Mouse (Mus musculus) kidney, adult 2 months (tissue): ENCODE data around the gene Pdcd4. TPM values are rescaled to one million over a fixed set of nuclear protein-coding genes. Genes with fewer than 3 reads are reported as not detected.
A peak's percentile ranks its signal among the peaks of the same experiment; 100 is the strongest.

ENCODE experiments used
- DNase-seq: peaks from one replicate; pipeline ENCODE4 v3.0.0; 2021
- H3K27ac ChIP-seq: fragments of 200-500 bp; 2 replicates; pipeline ENCODE4 v1.5.1; 2012; ENCODE audit warnings: low read depth, low read length, control low read depth, inconsistent platforms; ENCODE audit not compliant: insufficient read depth
- H3K27me3 ChIP-seq: fragments of 200-500 bp; replicated peaks from 2 replicates; pipeline ENCODE4 v1.6.1; 2012; ENCODE audit warnings: mild to moderate bottlenecking, moderate library complexity, low read length, inconsistent platforms; ENCODE audit not compliant: control insufficient read depth, insufficient read depth
- H3K36me3 ChIP-seq: fragments of 200-500 bp; 2 replicates; pipeline ENCODE4 v1.6.1; 2012; ENCODE audit warnings: mild to moderate bottlenecking, moderate library complexity, low read length, inconsistent platforms; ENCODE audit not compliant: control insufficient read depth, insufficient read depth
- H3K4me1 ChIP-seq: fragments of 200-500 bp; 2 replicates; pipeline ENCODE4 v1.6.1; 2011; ENCODE audit warnings: low read length; ENCODE audit not compliant: control insufficient read depth, insufficient read depth
- H3K4me3 ChIP-seq: fragments of 200-500 bp; 2 replicates; pipeline ENCODE4 v1.5.1; 2011; ENCODE audit warnings: mild to moderate bottlenecking, low read depth, low read length, control low read depth; ENCODE audit not compliant: insufficient read depth
- CTCF ChIP-seq: fragments of 200-500 bp; conservative IDR thresholded peaks from 2 replicates; pipeline ENCODE4 v1.5.1; 2011; ENCODE audit warnings: low read depth, mild to moderate bottlenecking, control low read depth, low read length, moderate library complexity, mixed read lengths; ENCODE audit not compliant: insufficient read depth, insufficient read length
- POLR2A ChIP-seq: fragments of 200-500 bp; IDR thresholded peaks from one replicate; pipeline ENCODE4 v1.6.1; 2011; ENCODE audit warnings: low read depth, low read length, control low read depth
- WGBS: fragments of 180-500 bp; shearing (Covaris S2); methylation state at CpG from one replicate; pipeline ENCODE4 v1.1.7; 2018; 5-methylcytosine and 5-hydroxymethylcytosine counted together
- polyA plus RNA-seq: library from polyadenylated mRNA; depleted of rRNA; stranded (reverse); fragments of >200 nt; gene quantifications from 2 replicates; pipeline ENCODE4 v1.2.3, GENCODE M21; 2012

Gene Pdcd4
- polyA plus RNA-seq, 1 experiment, result 10.3 TPM

GRCm38 (mm10) chr19:53852699-53853451 is 39.2 kb upstream of the Pdcd4 start:
- Histone ChIP-seq H3K4me3 (no peak overlapping the region), H3K27me3 (no peaks in the 10 kb centered on the region), H3K36me3 (no peaks in the 10 kb centered on the region), H3K27ac (peak overlapping the region; percentile 94), H3K4me1 (peaks cover 27% of the 10 kb centered on the region)
- TF ChIP-seq CTCF (no peak), POLR2A (no peak)
- 20% methylated on average over 15 of the region's 15 CpGs for WGBS
- DNase-seq, result peak; percentile 89

- peaks cover 24% of the 10 kb centered on the region for H3K4me1 ChIP-seq
Observed at GRCm38 (mm10) chr19:53854978-53855377, 37.1 kb upstream of the Pdcd4 start.

GRCm38 (mm10) chr19:53855781-53856180 is 36.2 kb upstream of the Pdcd4 start:
- peaks cover 20% of the 10 kb centered on the region; the same call in 1 of the 2 replicates for H3K4me1 ChIP-seq
- TF ChIP-seq POLR2A, result no peak
- no peak for TF ChIP-seq CTCF
- H3K27ac ChIP-seq, result no peak overlapping the region
- H3K36me3 ChIP-seq, result no peaks in the 10 kb centered on the region
- 81% methylated on average over 5 of the region's 5 CpGs for WGBS
- H3K4me3 ChIP-seq, result no peak overlapping the region
- H3K27me3 ChIP-seq, result no peaks in the 10 kb centered on the region
- DNase-seq, result no peak

More at GRCm38 (mm10) chr19:53854978-53855377, 37.1 kb upstream of the Pdcd4 start:
- H3K4me3 ChIP-seq, result no peak overlapping the region
- H3K36me3 ChIP-seq, result no peaks in the 10 kb centered on the region
- WGBS, result 68% methylated on average over 4 of the region's 4 CpGs
- H3K27me3 ChIP-seq, result no peaks in the 10 kb centered on the region
- no peak overlapping the region for H3K27ac ChIP-seq
- TF ChIP-seq CTCF, result no peak
- DNase-seq, result peak; percentile 34

GRCm38 (mm10) chr19:53856794-53857193 is 35.2 kb upstream of the Pdcd4 start:
- no peak for TF ChIP-seq POLR2A
- no peak for TF ChIP-seq CTCF
- H3K4me1 ChIP-seq, result peaks cover 13% of the 10 kb centered on the region; the same call in 1 of the 2 replicates

GRCm38 (mm10) chr19:53857962-53858361 is 34.1 kb upstream of the Pdcd4 start:
- DNase-seq, result no peak
- H3K27me3 ChIP-seq, result no peaks in the 10 kb centered on the region
- no peaks in the 10 kb centered on the region for H3K36me3 ChIP-seq
- H3K4me1 ChIP-seq, result peaks cover 8% of the 10 kb centered on the region; the same call in 1 of the 2 replicates
- TF ChIP-seq CTCF (no peak), POLR2A (no peak)
- H3K27ac ChIP-seq, result no peak overlapping the region
- WGBS, result 80% methylated on average over 6 of the region's 6 CpGs
- no peak overlapping the region for H3K4me3 ChIP-seq

More at GRCm38 (mm10) chr19:53856794-53857193, 35.2 kb upstream of the Pdcd4 start:
- 70% methylated on average over 9 of the region's 9 CpGs for WGBS
- H3K36me3 ChIP-seq, result no peaks in the 10 kb centered on the region
- H3K27ac ChIP-seq, result no peak overlapping the region
- H3K4me3 ChIP-seq, result no peak overlapping the region
- no peaks in the 10 kb centered on the region for H3K27me3 ChIP-seq
- DNase-seq, result no peak

- H3K4me1 ChIP-seq, result no peaks in the 10 kb centered on the region
- no peaks in the 10 kb centered on the region for H3K36me3 ChIP-seq
- H3K27ac ChIP-seq, result no peak overlapping the region
- H3K4me3 ChIP-seq, result no peak overlapping the region
- no peaks in the 10 kb centered on the region for H3K27me3 ChIP-seq
- DNase-seq, result no peak
- 46% methylated on average over 9 of the region's 9 CpGs for WGBS
- TF ChIP-seq POLR2A, result no peak
- no peak for TF ChIP-seq CTCF
Observed at GRCm38 (mm10) chr19:53859149-53859548, 32.9 kb upstream of the Pdcd4 start.

GRCm38 (mm10) chr19:53859593-53859992 is 32.4 kb upstream of the Pdcd4 start:
- Histone ChIP-seq H3K4me1 (no peaks in the 10 kb centered on the region), H3K27ac (no peak overlapping the region), H3K27me3 (no peaks in the 10 kb centered on the region), H3K36me3 (no peaks in the 10 kb centered on the region), H3K4me3 (no peak overlapping the region)
- WGBS, result 84% methylated on average over 7 of the region's 7 CpGs
- TF ChIP-seq CTCF, result no peak
- no peak for DNase-seq

- Histone ChIP-seq H3K27ac (no peak overlapping the region), H3K36me3 (no peaks in the 10 kb centered on the region), H3K27me3 (no peaks in the 10 kb centered on the region), H3K4me3 (no peak overlapping the region), H3K4me1 (no peaks in the 10 kb centered on the region)
- 68% methylated on average over 7 of the region's 7 CpGs for WGBS
- TF ChIP-seq CTCF (no peak), POLR2A (no peak)
- no peak for DNase-seq
Observed at GRCm38 (mm10) chr19:53861346-53861745, 30.7 kb upstream of the Pdcd4 start.
